Mouse (Mus musculus) mammary gland, adult 2 months (tissue): ENCODE data around the gene Spag4. TPM values are rescaled to one million over a fixed set of nuclear protein-coding genes. Genes with fewer than 3 reads are reported as not detected.

Source experiments
- polyA plus RNA-seq: library from polyadenylated mRNA; depleted of rRNA; stranded (reverse); fragments of >200 nt; gene quantifications from 2 replicates; pipeline ENCODE4 v1.2.3, GENCODE M21; 2012; ENCODE audit warnings: low replicate concordance; rRNA removed

Spag4 gene
- 4.6 and 6.2 TPM in 2 replicates for polyA plus RNA-seq

GRCm38 (mm10) chr2:156065099-156066041 lies at the start of gene Spag4:
Gene Spag4, plus strand, starts transcription at chr2:156065175.

GRCm38 (mm10) chr2:156052816-156053215 lies 12.2 kb upstream of the Spag4 start, which contains the start of gene Fer1l4:
Gene Fer1l4, minus strand, starts transcription at chr2:156052947.

GRCm38 (mm10) chr2:156111358-156112079 lies 46.5 kb downstream of the Spag4 start, which contains the start of the genes Cpne1 and Rbm12:
Gene Cpne1, minus strand, starts transcription at chr2:156111965.
Gene Rbm12, minus strand, starts transcription at chr2:156111978.

Other genes starting within 250 kb of the Spag4 start
- 70.9 and 110 TPM in 2 replicates for gene BC029722, start 245.7 kb upstream of the Spag4 start, polyA plus RNA-seq
- 103 and 117 TPM in 2 replicates for gene Eif6, start 238.2 kb upstream of the Spag4 start, polyA plus RNA-seq
- 0.04 and 0.36 TPM in 2 replicates for gene Fam83c, start 230.3 kb upstream of the Spag4 start, polyA plus RNA-seq
- gene Uqcc1, start 134.9 kb upstream of the Spag4 start, polyA plus RNA-seq = 17.9 and 69.2 TPM in 2 replicates
- gene Gm15557, start 124.4 kb upstream of the Spag4 start, polyA plus RNA-seq = not detected in 2 replicates
- 0.63 and 1.0 TPM in 2 replicates for gene Gdf5, start 119.8 kb upstream of the Spag4 start, polyA plus RNA-seq
- gene Cep250, start 108.7 kb upstream of the Spag4 start, polyA plus RNA-seq = 10.2 and 10.8 TPM in 2 replicates
- 2.4 and 6.7 TPM in 2 replicates for gene 6430550D23Rik, start 57.2 kb upstream of the Spag4 start, polyA plus RNA-seq
- 195 and 238 TPM in 2 replicates for gene Ergic3, start 57.1 kb upstream of the Spag4 start, polyA plus RNA-seq
- 6.6 and 7.5 TPM in 2 replicates for gene Fer1l4, start 12.2 kb upstream of the Spag4 start, polyA plus RNA-seq
- 88.5 and 117 TPM in 2 replicates for gene Cpne1, start 46.8 kb downstream of the Spag4 start, polyA plus RNA-seq
- gene Rbm12, start 46.8 kb downstream of the Spag4 start, polyA plus RNA-seq = 9.4 and 17.0 TPM in 2 replicates
- 2.4 and 4.8 TPM in 2 replicates for gene Gm28036, start 61.9 kb downstream of the Spag4 start, polyA plus RNA-seq
- gene Romo1, start 78.9 kb downstream of the Spag4 start, polyA plus RNA-seq = 181 and 383 TPM in 2 replicates
- 67.7 and 98.0 TPM in 2 replicates for gene Nfs1, start 79.0 kb downstream of the Spag4 start, polyA plus RNA-seq
- 34.1 and 83.0 TPM in 2 replicates for gene Rbm39, start 115.1 kb downstream of the Spag4 start, polyA plus RNA-seq
- 16.7 and 22.2 TPM in 2 replicates for gene Phf20, start 131.3 kb downstream of the Spag4 start, polyA plus RNA-seq
- gene Cnbd2, start 247.1 kb downstream of the Spag4 start, polyA plus RNA-seq = 1.6 TPM in 2 replicates
- gene Scand1, start 247.5 kb downstream of the Spag4 start, polyA plus RNA-seq = 66.7 and 462 TPM in 2 replicates